31 mouse cellular contexts compared by ENCODE assay signal in genomic region chr8:128335976-128336375, GRCm38 (mm10). TPM values are rescaled to one million over a fixed set of nuclear protein-coding genes. Genes with fewer than 3 reads are reported as not detected.
DNase-seq lines count a peak whose midpoint lies in the region; ATAC-seq and TF ChIP-seq lines count a peak whose summit lies in the region.
"Had no signal": no experiment of that assay in that cellular context is flagged by ENCODE, and none has a peak within 500 bp of the region (broad histone marks: within the 10 kb centered on the region; RNA-seq: fewer than 3 reads in every experiment).

No protein-coding gene starts in this region.

- DNase-seq in frontal cortex, postnatal 36 days (ENCODE audit: low spot score in 2 of 2) = peak; percentile 16 to 18
- no peak for DNase-seq in frontal cortex, postnatal 10 days (ENCODE audit: low spot score in 2 of 2)
- DNase-seq in left cerebral cortex, adult 9 months (ENCODE audit: low spot score in 2 of 2) = peak; percentile 22 to 23
- no peak for DNase-seq in left cerebral cortex, postnatal 36 days (ENCODE audit: low spot score in 2 of 2)
- DNase-seq in cerebellum, adult 2 months = no peak
- DNase-seq in retina, embryonic 14.5 days (ENCODE audit: low spot score) = no peak
- DNase-seq: adrenal gland, adult 8-10 months; cerebellum, adult 11-12 months; cerebellum, postnatal 10 days; forebrain, postnatal 0 days; gastrocnemius, adult 2 months; heart, postnatal 14 days; kidney, adult 18-20 months; kidney, postnatal 25 days; thymus, postnatal 14 days had no signal

- H3K27ac ChIP-seq in cerebellum, adult 2 months (ENCODE audit: insufficient read depth, low read length) = no peak overlapping the region
- H3K27ac ChIP-seq: embryonic facial prominence, embryonic 10.5 days; embryonic facial prominence, embryonic 15.5 days; forebrain, embryonic 12.5 days; gastrocnemius, adult 2 months; hindbrain, embryonic 10.5 days; kidney, embryonic 15.5 days; limb, embryonic 13.5 days; lung, embryonic 15.5 days; midbrain, embryonic 12.5 days; neural tube, embryonic 12.5 days; stomach, embryonic 15.5 days had no signal

- H3K27me3 ChIP-seq in cerebellum, adult 2 months (ENCODE audit: control insufficient read depth, insufficient read depth, low read length) = no peaks in the 10 kb centered on the region
- H3K27me3 ChIP-seq: embryonic facial prominence, embryonic 15.5 days; forebrain, embryonic 12.5 days; kidney, embryonic 15.5 days; lung, embryonic 15.5 days; megakaryocyte, embryonic 14.5 days; midbrain, embryonic 12.5 days; neural tube, embryonic 12.5 days; stomach, embryonic 15.5 days had no signal

- no peak for TF ChIP-seq POLR2A in cerebellum, adult 2 months (IDR thresholded peaks at IDR 0.05; ENCODE audit: borderline replicate concordance, insufficient read depth, low read length)

- WGBS in cerebellum, adult 2 months = 82% methylated on average over 3 of the region's 3 CpGs

- no peaks in the 10 kb centered on the region for H3K4me1 ChIP-seq in cerebellum, adult 2 months (ENCODE audit: control insufficient read depth, insufficient read depth, low read length)
- H3K4me1 ChIP-seq: embryonic facial prominence, embryonic 15.5 days; forebrain, embryonic 12.5 days; hindbrain, embryonic 10.5 days; kidney, embryonic 15.5 days; limb, embryonic 13.5 days; neural tube, embryonic 12.5 days; stomach, embryonic 15.5 days had no signal

- 0 out of 2 replicates have a peak, but pooled peaks have one; percentile 32 for ATAC-seq in common myeloid progenitor, adult 5-6 weeks (replicated peaks; ENCODE audit: low read depth, poor library complexity, severe bottlenecking)
- ATAC-seq in megakaryocyte progenitor cell, adult 5-6 weeks (replicated peaks; ENCODE audit: poor library complexity) = peak; percentile 37; the same call in 1 of the 2 replicates
- ATAC-seq: forebrain, postnatal 0 days; hindbrain, embryonic 16.5 days had no signal

- intact Hi-C loops in left cerebral cortex, postnatal 36 days (cut with DNase I) = no loop called here

- H3K4me3 ChIP-seq in cerebellum, adult 2 months (replicated peaks; ENCODE audit: insufficient read depth, low read depth, low read length) = no peak overlapping the region
- H3K4me3 ChIP-seq: embryonic facial prominence, embryonic 10.5 days; embryonic facial prominence, embryonic 15.5 days; forebrain, embryonic 12.5 days; gastrocnemius, adult 2 months; hindbrain, embryonic 10.5 days; kidney, embryonic 15.5 days; limb, embryonic 13.5 days; lung, embryonic 15.5 days; megakaryocyte, embryonic 14.5 days; midbrain, embryonic 12.5 days; myocyte; neural tube, embryonic 12.5 days; stomach, embryonic 15.5 days had no signal

- TF ChIP-seq CTCF in cerebellum, adult 2 months (IDR thresholded peaks at IDR 0.05; ENCODE audit: borderline replicate concordance, insufficient read depth, low read depth, low read length) = no peak

RNA-seq across cellular contexts. Expression of gene Nrp1, which starts 22.4 kb away (rescaled TPM):
- total RNA-seq in left cerebral cortex, postnatal 36 days (2021) = 10 to 100 TPM; 25.1 to 25.3 TPM
- 7.7 TPM in 2 replicates for total RNA-seq in common myeloid progenitor, adult 5-6 weeks (2017)
- total RNA-seq in megakaryocyte progenitor cell, adult 5-6 weeks (2015) = 8.3 and 9.4 TPM in 2 replicates
- 9.7 and 11.7 TPM in 2 replicates for total RNA-seq in megakaryocyte progenitor cell, adult 5-6 weeks (2017)
- 7.2 and 7.8 TPM in 2 replicates for polyA plus RNA-seq in cerebellum, adult 2 months (2012; rRNA removed)
- polyA plus RNA-seq: G1E had no signal

Comparison
In these comparisons a context has a peak if more than half of its experiments do, and no peak if none do; other contexts are left out.
1. DNase-seq: peak in frontal cortex, postnatal 36 days (2 of 2) and left cerebral cortex, adult 9 months (2 of 2); none in frontal cortex, postnatal 10 days (0 of 2), left cerebral cortex, postnatal 36 days (0 of 2), cerebellum, adult 2 months (0 of 2) and retina, embryonic 14.5 days (single experiment).